Mouse (Mus musculus): ENCODE data around the gene Cc2d1a.

- TF ChIP-seq CTCF (IDR thresholded peaks at IDR 0.05; ENCODE audit: low read depth, low read length) (no peak), POLR2A (IDR thresholded peaks at IDR 0.05; ENCODE audit: insufficient read depth, low read length) (no peak), EP300 (IDR thresholded peaks at IDR 0.05; ENCODE audit: insufficient read depth, low read depth, low read length) (no peak)
These were observed 9.9 kb upstream of the Cc2d1a start for GRCm38 (mm10) chr8:84157620-84158019.

Data from ES-Bruce4 (cell line).